Mouse (Mus musculus) bone marrow, adult 2 months (tissue): ENCODE data around the gene 6030458C11Rik.

Experiments used
- CTCF ChIP-seq: fragments of 200-500 bp; IDR thresholded peaks from 2 replicates; pipeline ENCODE4 v1.5.1; 2011; ENCODE audit warnings: low read length, control low read depth; ENCODE audit not compliant: control insufficient read depth, insufficient read depth
- POLR2A ChIP-seq: fragments of 200-500 bp; IDR thresholded peaks from 2 replicates; pipeline ENCODE4 v1.6.1; 2011; ENCODE audit warnings: low read depth, mild to moderate bottlenecking, control low read depth, low read length, borderline replicate concordance; ENCODE audit not compliant: control insufficient read depth

DNA sequence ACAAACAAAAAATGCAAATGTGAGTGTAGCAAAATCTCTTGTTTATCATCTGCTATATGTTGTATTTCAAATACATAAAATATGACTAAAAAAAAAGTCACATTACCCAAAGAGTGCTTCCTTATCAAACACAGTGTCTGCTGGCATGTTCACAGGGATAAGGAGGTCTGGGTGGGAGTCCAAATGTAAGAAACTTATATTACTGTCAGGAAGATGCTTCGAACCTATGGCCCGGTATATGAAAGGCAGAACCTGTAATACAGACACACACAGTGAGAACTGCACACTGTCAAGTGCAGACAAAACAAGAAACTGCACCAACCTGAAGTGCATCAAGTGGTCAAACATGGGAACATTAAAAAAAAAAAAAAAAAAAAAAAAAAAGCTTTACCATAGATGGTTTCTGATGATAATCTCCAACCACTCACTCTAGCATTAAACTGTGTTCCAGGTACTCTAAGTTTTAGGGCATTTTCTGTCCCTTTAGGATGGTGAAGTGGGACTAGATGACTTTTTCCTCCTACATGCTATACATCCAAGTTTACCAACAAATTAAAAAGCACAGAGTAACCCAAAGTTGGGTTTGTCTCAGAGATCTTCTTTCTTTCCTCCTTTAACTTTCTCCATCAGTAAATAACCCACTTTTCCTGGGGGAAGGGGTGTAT lies 862 bp downstream of the 6030458C11Rik start:
- no peak for TF ChIP-seq CTCF
- TF ChIP-seq POLR2A: no peak
